Comparison of ENCODE assay signal across 30 mouse cellular contexts in genomic region chr7:114769041-114769440, GRCm38 (mm10). TPM values are rescaled to one million over a fixed set of nuclear protein-coding genes. Genes with fewer than 3 reads are reported as not detected.
DNase-seq lines count a peak whose midpoint lies in the region; ATAC-seq and TF ChIP-seq lines count a peak whose summit lies in the region.
"Had no signal": no experiment of that assay in that cellular context is flagged by ENCODE, and none has a peak within 500 bp of the region (broad histone marks: within the 10 kb centered on the region; RNA-seq: fewer than 3 reads in every experiment).

No protein-coding gene starts in this region.

- TF ChIP-seq CTCF in liver, embryonic 14.5 days (IDR thresholded peaks at IDR 0.05; ENCODE audit: low read depth) = no peak
- no peak for TF ChIP-seq CTCF in stomach, postnatal 0 days (IDR thresholded peaks at IDR 0.05; ENCODE audit: low read depth)
- no peak for TF ChIP-seq CTCF in hindbrain, postnatal 0 days (IDR thresholded peaks at IDR 0.05; ENCODE audit: low read depth)

- H3K27ac ChIP-seq in liver, embryonic 14.5 days = no peak overlapping the region; the same call in 1 of the 2 replicates
- peak overlapping the region; percentile 53 for H3K27ac ChIP-seq in liver, embryonic 15.5 days (replicated peaks)
- no peak overlapping the region for H3K27ac ChIP-seq in stomach, postnatal 0 days (replicated peaks)
- H3K27ac ChIP-seq in hindbrain, postnatal 0 days = no peak overlapping the region
- H3K27ac ChIP-seq: forebrain, embryonic 10.5 days; forebrain, embryonic 13.5 days; gastrocnemius, adult 2 months; heart, embryonic 15.5 days; hindbrain, embryonic 14.5 days had no signal

- H3K4me1 ChIP-seq in liver, embryonic 14.5 days (replicated peaks; ENCODE audit: control insufficient read depth in 2 of 2, insufficient read depth in 2 of 2, low read length in 1 of 2) = peaks cover 0 to 9% of the 10 kb centered on the region in 2 experiments; a peak in 2 of 4 replicates
- no peaks in the 10 kb centered on the region for H3K4me1 ChIP-seq in liver, embryonic 15.5 days (replicated peaks)
- no peaks in the 10 kb centered on the region for H3K4me1 ChIP-seq in stomach, postnatal 0 days (replicated peaks; ENCODE audit: control insufficient read depth, insufficient read depth)
- no peaks in the 10 kb centered on the region for H3K4me1 ChIP-seq in hindbrain, postnatal 0 days (ENCODE audit: insufficient read depth, low read length)
- H3K4me1 ChIP-seq: forebrain, embryonic 13.5 days; heart, embryonic 12.5 days; heart, embryonic 15.5 days had no signal

- no peak for ATAC-seq in liver, embryonic 14.5 days (ENCODE audit: insufficient read depth)
- ATAC-seq in liver, embryonic 15.5 days (ENCODE audit: insufficient read depth) = no peak; the same call in 1 of the 2 replicates
- ATAC-seq in stomach, postnatal 0 days (ENCODE audit: low FRiP score, low TSS enrichment) = no peak
- ATAC-seq in hindbrain, postnatal 0 days = no peak
- ATAC-seq: forebrain, embryonic 13.5 days; forebrain, embryonic 16.5 days; Patski had no signal

- 63% methylated on average over 4 of the region's 4 CpGs for WGBS in liver, embryonic 14.5 days (ENCODE audit: insufficient replicate concordance)
- 57% methylated on average over 4 of the region's 4 CpGs for WGBS in liver, embryonic 15.5 days (ENCODE audit: insufficient replicate concordance)
- 80% methylated on average over 4 of the region's 4 CpGs for WGBS in stomach, postnatal 0 days
- 92% methylated on average over 4 of the region's 4 CpGs for WGBS in hindbrain, postnatal 0 days

- DNase-seq in heart, adult 11 months = peak; percentile 70
- DNase-seq in heart, postnatal 25 days (ENCODE audit: low spot score) = no peak
- no peak for DNase-seq in liver, embryonic 14.5 days (ENCODE audit: low read depth in 3 of 3, low spot score in 3 of 3)
- DNase-seq in liver = no peak
- peak; percentile 12 for DNase-seq in stomach, postnatal 0 days (ENCODE audit: low spot score)
- no peak for DNase-seq in hindbrain, postnatal 0 days (ENCODE audit: low spot score)
- DNase-seq: adrenal gland, postnatal 10 days; adrenal gland, postnatal 36 days; B cell, adult 2 months; cerebellum, adult 18-20 months; cerebellum, adult 9-10 months; cerebellum, postnatal 14 days; gastrocnemius, adult 2 months; gastrocnemius, postnatal 14 days; heart, adult 18-20 months; heart, postnatal 10 days; heart, postnatal 4 days had no signal

- peak overlapping the region; percentile 32; the same call in 1 of the 2 replicates for H3K4me2 ChIP-seq in liver, embryonic 14.5 days (ENCODE audit: low read depth)
- peak overlapping the region; percentile 31 for H3K4me2 ChIP-seq in liver, embryonic 15.5 days
- no peak overlapping the region for H3K4me2 ChIP-seq in stomach, postnatal 0 days (replicated peaks; ENCODE audit: low read depth)
- H3K4me2 ChIP-seq in hindbrain, postnatal 0 days (ENCODE audit: low read depth, low read length) = no peak overlapping the region
- H3K4me2 ChIP-seq: forebrain, embryonic 13.5 days; heart, embryonic 12.5 days; heart, embryonic 15.5 days; hindbrain, embryonic 14.5 days had no signal

- intact Hi-C loops in heart, postnatal 25 days (cut with DNase I) = no loop called here

- no peaks in the 10 kb centered on the region for H3K9me3 ChIP-seq in liver, embryonic 14.5 days (ENCODE audit: control insufficient read depth, low read length)
- no peaks in the 10 kb centered on the region for H3K9me3 ChIP-seq in liver, embryonic 15.5 days (replicated peaks)
- H3K9me3 ChIP-seq in stomach, postnatal 0 days (ENCODE audit: control insufficient read depth, low read length) = no peaks in the 10 kb centered on the region
- no peaks in the 10 kb centered on the region for H3K9me3 ChIP-seq in hindbrain, postnatal 0 days (ENCODE audit: low read length)
- H3K9me3 ChIP-seq: forebrain, embryonic 10.5 days; forebrain, embryonic 13.5 days; G1E; heart, embryonic 12.5 days; heart, embryonic 15.5 days had no signal

- H3K9ac ChIP-seq in liver, embryonic 14.5 days (replicated peaks) = peak overlapping the region; percentile 34; the same call in 1 of the 2 replicates
- 0 out of 2 replicates have a peak overlapping the region, but pooled peaks have one; percentile 18 for H3K9ac ChIP-seq in liver, embryonic 15.5 days
- no peak overlapping the region for H3K9ac ChIP-seq in stomach, postnatal 0 days (ENCODE audit: low read length)
- no peak overlapping the region for H3K9ac ChIP-seq in hindbrain, postnatal 0 days (replicated peaks; ENCODE audit: low read length)
- H3K9ac ChIP-seq: forebrain, embryonic 13.5 days; heart, embryonic 12.5 days; heart, embryonic 15.5 days; hindbrain, embryonic 14.5 days had no signal

- peak overlapping the region; percentile 9 to 25; a peak in 3 of 4 replicates for H3K4me3 ChIP-seq in liver, embryonic 14.5 days (ENCODE audit: insufficient read depth in 1 of 2, low read depth in 2 of 2, low read length in 2 of 2)
- H3K4me3 ChIP-seq in liver, embryonic 15.5 days (replicated peaks) = peak overlapping the region; percentile 30
- H3K4me3 ChIP-seq in stomach, postnatal 0 days (ENCODE audit: low read depth, low read length) = no peak overlapping the region
- no peak overlapping the region for H3K4me3 ChIP-seq in hindbrain, postnatal 0 days (ENCODE audit: low read length)
- H3K4me3 ChIP-seq: forebrain, embryonic 10.5 days; forebrain, embryonic 13.5 days; gastrocnemius, adult 2 months; heart, embryonic 12.5 days; heart, embryonic 15.5 days had no signal

- TF ChIP-seq EP300 in liver, embryonic 14.5 days (IDR thresholded peaks at IDR 0.05; ENCODE audit: low read depth) = no peak
- TF ChIP-seq EP300 in stomach, postnatal 0 days (optimal IDR thresholded peaks at IDR 0.05) = no peak

- H3K36me3 ChIP-seq in liver, embryonic 14.5 days (replicated peaks; ENCODE audit: control insufficient read depth, insufficient read depth, low read depth) = no peaks in the 10 kb centered on the region
- H3K36me3 ChIP-seq in liver, embryonic 15.5 days (replicated peaks) = no peaks in the 10 kb centered on the region
- H3K36me3 ChIP-seq in stomach, postnatal 0 days (ENCODE audit: control insufficient read depth, insufficient read depth, low read length) = no peaks in the 10 kb centered on the region
- H3K36me3 ChIP-seq in hindbrain, postnatal 0 days (ENCODE audit: insufficient read depth, low read length) = no peaks in the 10 kb centered on the region
- H3K36me3 ChIP-seq: forebrain, embryonic 10.5 days; G1E; heart, embryonic 12.5 days; heart, embryonic 15.5 days had no signal

- H3K27me3 ChIP-seq in liver, embryonic 14.5 days (ENCODE audit: control insufficient read depth, insufficient read depth, low read length) = no peaks in the 10 kb centered on the region
- H3K27me3 ChIP-seq in liver, embryonic 15.5 days = no peaks in the 10 kb centered on the region
- H3K27me3 ChIP-seq in stomach, postnatal 0 days (ENCODE audit: control insufficient read depth, insufficient read depth, low read length) = no peaks in the 10 kb centered on the region
- no peaks in the 10 kb centered on the region for H3K27me3 ChIP-seq in hindbrain, postnatal 0 days (ENCODE audit: insufficient read depth, low read length)
- H3K27me3 ChIP-seq: CH12.LX; forebrain, embryonic 13.5 days; heart, embryonic 12.5 days; heart, embryonic 15.5 days; Patski had no signal

RNA-seq across cellular contexts. Expression of gene Insc, which starts 25.5 kb away (rescaled TPM):
- 1 to 10 TPM; 1.3 to 1.4 TPM for total RNA-seq in heart, postnatal 25 days (2021)
- 9.9 and 10.9 TPM in 2 replicates for polyA plus RNA-seq in liver, embryonic 14.5 days (2012; rRNA removed)
- polyA plus RNA-seq in liver, embryonic 14.5 days (2014; fragmentation: Nextera tagmentation; extraction: Ambion mirVana) = 12.8 and 13.0 TPM in 2 replicates
- polyA plus RNA-seq in liver, embryonic 15.5 days (2015; fragmentation: Nextera tagmentation; extraction: Ambion mirVana) = 22.0 and 25.2 TPM in 2 replicates
- polyA plus RNA-seq in stomach, postnatal 0 days (2015; fragmentation: Nextera tagmentation; extraction: Ambion mirVana) = 11.2 and 15.8 TPM in 2 replicates
- total RNA-seq in hindbrain, postnatal 0 days (2014; rRNA removed) = 6.1 and 9.7 TPM in 2 replicates
- 5.2 and 6.4 TPM in 2 replicates for polyA plus RNA-seq in hindbrain, postnatal 0 days (2015; fragmentation: Nextera tagmentation; extraction: Ambion mirVana)
- total RNA-seq: CH12.LX, G1E had no signal
- polyA plus RNA-seq: G1E had no signal

RNA-seq across cellular contexts. Expression of gene Calcb, which starts 50.6 kb away (rescaled TPM):
- total RNA-seq in heart, postnatal 25 days (2021) = 1 to 10 TPM in 1 of 2 experiments, under 1 TPM in 1; 0.84 to 1.0 TPM
- not detected in 2 replicates for polyA plus RNA-seq in liver, embryonic 14.5 days (2012; rRNA removed)
- not detected in 2 replicates for polyA plus RNA-seq in liver, embryonic 14.5 days (2014; fragmentation: Nextera tagmentation; extraction: Ambion mirVana)
- not detected in 2 replicates for polyA plus RNA-seq in liver, embryonic 15.5 days (2015; fragmentation: Nextera tagmentation; extraction: Ambion mirVana)
- polyA plus RNA-seq in stomach, postnatal 0 days (2015; fragmentation: Nextera tagmentation; extraction: Ambion mirVana) = 3.5 and 3.7 TPM in 2 replicates
- 8.1 and 11.5 TPM in 2 replicates for total RNA-seq in hindbrain, postnatal 0 days (2014; rRNA removed)
- 13.0 and 13.4 TPM in 2 replicates for polyA plus RNA-seq in hindbrain, postnatal 0 days (2015; fragmentation: Nextera tagmentation; extraction: Ambion mirVana)
- total RNA-seq: adrenal gland, adult 18-20 months; adrenal gland, postnatal 10 days; adrenal gland, postnatal 36 days; CH12.LX; G1E; gastrocnemius, adult 2 months; gastrocnemius, postnatal 14 days; gastrocnemius, postnatal 4 days had no signal
- polyA plus RNA-seq: forebrain, embryonic 10.5 days; forebrain, embryonic 13.5 days; forebrain, embryonic 16.5 days; G1E; heart, embryonic 12.5 days; hindbrain, embryonic 11.5 days had no signal

Comparison
In these comparisons a context has a peak if more than half of its experiments do, and no peak if none do; other contexts are left out.
1. DNase-seq: peak in heart, adult 11 months (single experiment) and stomach, postnatal 0 days (single experiment); none in heart, postnatal 25 days (single experiment), liver, embryonic 14.5 days (0 of 3), liver (single experiment) and hindbrain, postnatal 0 days (single experiment).
2. H3K4me2 ChIP-seq: peak in liver, embryonic 14.5 days (single experiment) and liver, embryonic 15.5 days (single experiment); none in stomach, postnatal 0 days (single experiment) and hindbrain, postnatal 0 days (single experiment).
3. H3K4me3 ChIP-seq: peak in liver, embryonic 14.5 days (2 of 2) and liver, embryonic 15.5 days (single experiment); none in stomach, postnatal 0 days (single experiment) and hindbrain, postnatal 0 days (single experiment).
4. H3K9ac ChIP-seq: peak in liver, embryonic 14.5 days (single experiment) and liver, embryonic 15.5 days (single experiment); none in stomach, postnatal 0 days (single experiment) and hindbrain, postnatal 0 days (single experiment).